Mouse (Mus musculus) layer of hippocampus, adult 2 months (tissue): ENCODE results near the gene Bcor. TPM values are rescaled to one million over a fixed set of nuclear protein-coding genes. Genes with fewer than 3 reads are reported as not detected.

Experiments used
- DNase-seq, 2 experiments: peaks; one replicate each; pipeline ENCODE4 v3.0.0; 2022; ENCODE audit warnings: low spot score in 2 of 2
- H3K27ac ChIP-seq: fragments of 200-600 bp; 2 replicates; pipeline ENCODE4 v1.8.1; 2022
- H3K4me3 ChIP-seq: fragments of 200-600 bp; 2 replicates; pipeline ENCODE4 v1.8.1; 2022; ENCODE audit warnings: mild to moderate bottlenecking
- CTCF ChIP-seq: fragments of 200-600 bp; conservative IDR thresholded peaks from 2 replicates; pipeline ENCODE4 v1.8.1; 2022; ENCODE audit warnings: antibody characterized with exemption, mild to moderate bottlenecking, moderate library complexity
- total RNA-seq, 2 experiments: library from RNA; stranded (reverse); gene quantifications; 2 replicates each; pipeline ENCODE4 v1.2.3; 2021

The Bcor gene
- total RNA-seq, 2 experiments from 2014 or later = 16.7 to 21.3 TPM

DNA sequence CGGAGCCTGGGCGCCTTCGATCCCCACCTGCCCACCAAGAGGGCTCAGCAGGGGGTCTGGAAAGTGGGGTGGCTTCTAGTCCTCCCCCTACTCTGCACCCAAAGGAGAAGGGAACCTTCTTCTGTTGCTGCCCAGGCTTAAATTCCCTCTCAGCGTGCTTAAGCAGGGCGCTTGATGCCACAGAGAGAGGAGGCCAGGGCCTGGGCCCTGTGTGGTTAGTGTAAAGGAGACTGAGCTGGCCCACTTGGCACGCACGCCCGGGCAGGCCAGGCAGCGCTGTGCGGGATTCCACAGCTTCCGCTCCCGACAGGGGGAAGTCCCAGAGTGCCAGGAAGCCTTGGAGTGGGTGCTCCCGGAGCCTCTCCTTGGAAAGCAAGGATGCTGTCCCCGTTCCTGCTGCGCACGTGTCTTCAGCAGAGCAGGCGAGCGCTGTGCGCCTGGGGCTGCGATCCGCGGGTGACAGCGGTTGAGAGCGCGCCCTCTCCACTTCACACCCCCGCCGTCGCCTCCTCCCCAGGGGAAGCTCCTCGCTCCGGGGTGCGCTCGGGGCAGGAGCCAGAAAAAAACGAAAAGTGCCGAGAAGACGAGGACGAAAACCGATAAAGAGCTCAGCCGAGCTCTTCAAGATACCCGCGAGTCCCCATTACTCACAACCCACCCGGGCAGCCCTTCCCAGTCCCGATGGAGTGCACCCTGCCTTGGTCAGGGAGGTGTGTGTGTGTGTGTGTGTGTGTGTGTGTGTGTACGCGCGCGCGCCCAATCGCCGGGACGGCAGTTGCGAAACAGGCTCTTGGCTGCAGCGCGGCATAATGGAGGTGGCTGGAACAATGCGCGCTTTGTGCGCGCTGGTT, 153.9 kb downstream of the Bcor start:
- Histone ChIP-seq H3K27ac (peak overlapping the region; percentile 83), H3K4me3 (peak overlapping the region; percentile 56)
- TF ChIP-seq CTCF = no peak
- peak in 1 of 2 experiments; percentile 41 for DNase-seq

GRCm38 (mm10) chrX:12005181-12006030, 154.7 kb downstream of the Bcor start:
- H3K4me3 ChIP-seq = peak overlapping the region; percentile 56; the same call in 1 of the 2 replicates
- H3K27ac ChIP-seq = peak overlapping the region; percentile 83; the same call in 1 of the 2 replicates
- DNase-seq = no peak
- TF ChIP-seq CTCF = no peak

GRCm38 (mm10) chrX:12004416-12004815, 155.7 kb downstream of the Bcor start:
- Histone ChIP-seq H3K27ac (no peak overlapping the region), H3K4me3 (no peak overlapping the region)
- TF ChIP-seq CTCF = no peak
- DNase-seq = no peak

GRCm38 (mm10) chrX:12003947-12004346, 156.2 kb downstream of the Bcor start:
- H3K4me3 ChIP-seq = no peak overlapping the region
- TF ChIP-seq CTCF = no peak
- H3K27ac ChIP-seq = no peak overlapping the region
- DNase-seq = no peak

GRCm38 (mm10) chrX:12003539-12003938, 156.6 kb downstream of the Bcor start:
- H3K27ac ChIP-seq = no peak overlapping the region
- H3K4me3 ChIP-seq = no peak overlapping the region
- no peak for TF ChIP-seq CTCF
- DNase-seq = no peak

- no peak for TF ChIP-seq CTCF
- Histone ChIP-seq H3K27ac (no peak overlapping the region), H3K4me3 (no peak overlapping the region)
- DNase-seq = no peak
Observed at GRCm38 (mm10) chrX:12003106-12003505, 157.0 kb downstream of the Bcor start.

- TF ChIP-seq CTCF = no peak
- no peak for DNase-seq
- Histone ChIP-seq H3K4me3 (no peak overlapping the region), H3K27ac (no peak overlapping the region)
Observed at GRCm38 (mm10) chrX:12002596-12002995, 157.6 kb downstream of the Bcor start.

DNA sequence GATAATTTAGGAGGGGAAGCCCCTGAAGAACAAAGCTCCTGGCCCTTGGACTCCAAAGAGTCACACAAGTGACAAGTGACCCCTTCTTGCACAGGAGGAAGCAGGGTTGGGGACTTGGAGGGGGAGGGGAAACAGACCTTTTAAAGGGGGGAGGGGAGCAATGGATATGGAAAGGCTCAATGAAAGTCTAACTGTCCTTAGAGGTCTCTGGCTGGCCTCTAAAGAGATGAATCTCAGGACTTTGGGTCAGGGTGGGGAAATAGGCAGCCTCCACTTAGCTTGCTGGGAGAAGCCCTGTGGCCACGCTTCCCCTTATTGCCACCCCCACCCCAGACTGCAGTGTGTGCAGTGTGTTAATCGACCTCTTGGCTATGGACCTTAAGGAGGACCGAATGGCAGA, 158.2 kb downstream of the Bcor start:
- Histone ChIP-seq H3K27ac (no peak overlapping the region), H3K4me3 (no peak overlapping the region)
- DNase-seq = no peak
- no peak for TF ChIP-seq CTCF

DNA sequence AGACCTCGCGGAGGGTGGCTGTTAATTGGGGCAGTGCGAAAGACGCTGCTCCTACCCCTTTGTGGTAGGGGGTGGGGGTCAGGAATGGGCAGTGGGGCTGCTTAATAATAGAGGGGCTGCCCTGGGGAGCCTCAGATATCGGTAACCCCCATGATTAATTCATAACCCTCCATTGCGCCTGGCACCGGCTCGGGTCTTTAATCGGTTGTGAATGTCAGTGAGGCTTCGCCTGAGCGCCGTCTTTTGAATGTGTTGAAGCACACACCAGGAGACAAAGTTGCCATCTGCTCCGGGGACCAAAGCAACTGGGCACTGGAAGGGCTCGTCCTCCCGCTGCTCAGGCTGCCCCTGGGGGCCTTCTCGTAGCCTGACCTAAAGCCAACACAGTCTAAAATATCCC, 158.8 kb downstream of the Bcor start:
- Histone ChIP-seq H3K27ac (no peak overlapping the region), H3K4me3 (no peak overlapping the region)
- TF ChIP-seq CTCF = no peak
- no peak for DNase-seq

GRCm38 (mm10) chrX:12000620-12001019, 159.5 kb downstream of the Bcor start:
- H3K27ac ChIP-seq = no peak overlapping the region
- no peak for DNase-seq
- no peak overlapping the region for H3K4me3 ChIP-seq
- TF ChIP-seq CTCF = no peak

DNA sequence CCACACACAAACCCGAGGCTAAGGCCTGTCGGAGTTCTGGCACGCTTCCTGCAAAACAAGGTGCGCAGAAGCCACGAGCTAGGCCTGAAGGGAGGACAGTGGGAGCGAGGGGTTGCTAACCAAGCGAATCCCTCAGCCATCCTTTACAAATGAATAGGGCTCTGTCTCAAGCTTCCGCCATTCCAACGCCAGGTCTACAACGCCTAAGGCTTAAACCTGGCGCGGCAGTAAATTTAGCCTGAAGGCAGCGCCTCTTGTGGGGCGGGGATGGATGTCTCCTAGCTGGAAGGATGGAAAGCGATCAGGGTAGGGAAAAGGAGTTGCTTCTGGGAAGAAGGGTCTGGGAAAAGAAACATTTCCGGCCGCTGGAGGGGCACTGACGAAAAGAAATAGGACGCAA, 160.2 kb downstream of the Bcor start:
- Histone ChIP-seq H3K27ac (no peak overlapping the region), H3K4me3 (no peak overlapping the region)
- TF ChIP-seq CTCF = no peak; the same call in 1 of the 2 replicates

DNA sequence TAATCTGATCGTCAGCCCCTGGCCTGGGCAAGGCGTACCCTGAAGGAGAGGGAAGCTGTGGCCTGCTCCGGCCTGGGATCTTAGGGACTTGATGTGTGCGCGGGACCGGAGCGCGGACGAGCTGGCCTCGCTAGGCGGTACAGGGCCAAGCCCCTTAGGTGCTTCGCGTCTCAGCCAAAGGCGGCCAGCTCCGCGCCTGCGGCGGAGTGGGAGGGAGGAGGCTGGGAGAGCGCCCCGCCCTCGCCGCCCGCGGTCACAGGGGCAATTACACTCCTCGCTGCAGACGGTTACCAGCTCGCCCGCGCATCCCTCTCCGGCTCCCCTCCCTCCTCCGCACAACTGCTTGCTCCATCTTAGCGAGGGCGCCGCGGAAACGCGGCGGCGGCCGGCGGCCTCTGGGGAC, 161.2 kb downstream of the Bcor start:
- Histone ChIP-seq H3K27ac (no peak overlapping the region), H3K4me3 (peak overlapping the region; percentile 47)
- peak; percentile 32; the same call in 1 of the 2 replicates for TF ChIP-seq CTCF
- DNase-seq = peak in 1 of 2 experiments; percentile 36

More for the DNA sequence above, 160.2 kb downstream of the Bcor start:
- DNase-seq = no peak

- no peak for DNase-seq
- TF ChIP-seq CTCF = no peak
- no peak overlapping the region for H3K27ac ChIP-seq
- H3K4me3 ChIP-seq = no peak overlapping the region
Observed at GRCm38 (mm10) chrX:11996891-11997290, 163.3 kb downstream of the Bcor start.

GRCm38 (mm10) chrX:11996489-11996888, 163.7 kb downstream of the Bcor start:
- no peak overlapping the region for H3K27ac ChIP-seq
- DNase-seq = no peak
- no peak overlapping the region for H3K4me3 ChIP-seq
- TF ChIP-seq CTCF = no peak
